ENCODE assay signal across 8 mouse cellular contexts in genomic region chr9:43743647-43744137, GRCm38 (mm10). TPM values are rescaled to one million over a fixed set of nuclear protein-coding genes. Genes with fewer than 3 reads are reported as not detected.
A peak's percentile ranks its signal among the peaks of the same experiment; 100 is the strongest.
DNase-seq lines count a peak whose midpoint lies in the region; ATAC-seq and TF ChIP-seq lines count a peak whose summit lies in the region.

Nectin1 (plus strand) TSS chr9:43743984.

- ATAC-seq in heart, embryonic 15.5 days (replicated peaks; ENCODE audit: insufficient number of reproducible peaks, insufficient read depth, low FRiP score, low read depth), result peak; percentile 86
- peak; percentile 73 for ATAC-seq in liver, embryonic 12.5 days
- ATAC-seq in stomach, embryonic 14.5 days (ENCODE audit: insufficient number of reproducible peaks, insufficient read depth, low FRiP score, low read depth), result peak; percentile 89

- TF ChIP-seq POLR2A in brain, embryonic 14.5 days (IDR thresholded peaks at IDR 0.05; ENCODE audit: borderline replicate concordance, extremely low read depth, insufficient read depth, insufficient read length, poor library complexity, severe bottlenecking), result peak; percentile 93

- H3ac ChIP-seq in C2C12 (ENCODE audit: control insufficient read depth, insufficient read length, low read depth), result peak within 1 kb of the TSS; percentile 92

- no peaks in the 10 kb centered on the region for H3K79me2 ChIP-seq in C2C12 (ENCODE audit: control insufficient read depth, insufficient read depth)

- DNase-seq in brain, embryonic 14.5 days (ENCODE audit: low read depth), result peak; percentile 96
- DNase-seq in forebrain, embryonic 10.5 days (ENCODE audit: extremely low spot score, low spot score), result peak; percentile 89
- peak; percentile 91 for DNase-seq in kidney, postnatal 14 days
- peak; percentile 44 to 68 for DNase-seq in natural killer cell, adult 2 months (ENCODE audit: low spot score in 2 of 2)

- TF ChIP-seq CTCF in C2C12 (IDR thresholded peaks at IDR 0.05; ENCODE audit: control insufficient read depth, insufficient read depth, insufficient read length), result peak; percentile 85
- peak; percentile 83 for TF ChIP-seq CTCF in brain, embryonic 14.5 days (IDR thresholded peaks at IDR 0.05; ENCODE audit: borderline replicate concordance, extremely low read depth, insufficient read depth, insufficient read length)

- peak within 1 kb of the TSS; percentile 74 for H3K9ac ChIP-seq in heart, embryonic 15.5 days
- H3K9ac ChIP-seq in liver, embryonic 12.5 days, result peak within 1 kb of the TSS; percentile 69
- peak within 1 kb of the TSS; percentile 87 for H3K9ac ChIP-seq in stomach, embryonic 14.5 days (replicated peaks; ENCODE audit: low read depth, low read length)

- 0% methylated on average over 49 of the region's 51 CpGs for WGBS in forebrain, embryonic 10.5 days
- WGBS in heart, embryonic 15.5 days, result under 1% methylated on average over 51 of the region's 51 CpGs
- under 1% methylated on average over 38 of the region's 51 CpGs for WGBS in liver, embryonic 12.5 days (ENCODE audit: insufficient replicate concordance)
- WGBS in stomach, embryonic 14.5 days, result 1% methylated on average over 29 of the region's 51 CpGs

- no peaks in the 10 kb centered on the region for H3K27me3 ChIP-seq in C2C12 (ENCODE audit: control insufficient read depth, insufficient read depth, insufficient read length)
- peaks cover 39% of the 10 kb centered on the region for H3K27me3 ChIP-seq in forebrain, embryonic 10.5 days (ENCODE audit: poor library complexity, severe bottlenecking)
- H3K27me3 ChIP-seq in heart, embryonic 15.5 days, result peaks cover 34% of the 10 kb centered on the region
- peaks cover 71% of the 10 kb centered on the region for H3K27me3 ChIP-seq in liver, embryonic 12.5 days (replicated peaks)
- no peaks in the 10 kb centered on the region for H3K27me3 ChIP-seq in stomach, embryonic 14.5 days (ENCODE audit: control insufficient read depth, insufficient read depth, low read length)

- H3K4me1 ChIP-seq in forebrain, embryonic 10.5 days, result peaks cover 68% of the 10 kb centered on the region
- H3K4me1 ChIP-seq in heart, embryonic 15.5 days (replicated peaks), result peaks cover 28% of the 10 kb centered on the region
- peaks cover 30% of the 10 kb centered on the region for H3K4me1 ChIP-seq in liver, embryonic 12.5 days
- peaks cover 28% of the 10 kb centered on the region; the same call in 1 of the 2 replicates for H3K4me1 ChIP-seq in stomach, embryonic 14.5 days (ENCODE audit: control insufficient read depth, insufficient read depth, low read length)

- no peaks in the 10 kb centered on the region for H3K9me3 ChIP-seq in forebrain, embryonic 10.5 days
- no peaks in the 10 kb centered on the region for H3K9me3 ChIP-seq in heart, embryonic 15.5 days (replicated peaks)
- no peaks in the 10 kb centered on the region for H3K9me3 ChIP-seq in liver, embryonic 12.5 days (replicated peaks)
- no peaks in the 10 kb centered on the region for H3K9me3 ChIP-seq in stomach, embryonic 14.5 days (ENCODE audit: control insufficient read depth, low read depth, low read length)

- H3K36me3 ChIP-seq in C2C12 (ENCODE audit: control insufficient read depth, insufficient read depth), result no peaks in the 10 kb centered on the region
- peaks cover 4% of the 10 kb centered on the region; the same call in 1 of the 2 replicates for H3K36me3 ChIP-seq in forebrain, embryonic 10.5 days (replicated peaks)
- H3K36me3 ChIP-seq in heart, embryonic 15.5 days, result no peaks in the 10 kb centered on the region
- H3K36me3 ChIP-seq in liver, embryonic 12.5 days, result no peaks in the 10 kb centered on the region
- no peaks in the 10 kb centered on the region for H3K36me3 ChIP-seq in stomach, embryonic 14.5 days (ENCODE audit: control insufficient read depth, insufficient read depth, low read length)

- peak within 1 kb of the TSS; percentile 32 for H3K4me3 ChIP-seq in C2C12 (ENCODE audit: insufficient read depth, poor library complexity, severe bottlenecking)
- peak within 1 kb of the TSS; percentile 79 for H3K4me3 ChIP-seq in forebrain, embryonic 10.5 days
- peak within 1 kb of the TSS; percentile 81 for H3K4me3 ChIP-seq in heart, embryonic 15.5 days
- peak within 1 kb of the TSS; percentile 65 for H3K4me3 ChIP-seq in liver, embryonic 12.5 days
- peak within 1 kb of the TSS; percentile 88 for H3K4me3 ChIP-seq in stomach, embryonic 14.5 days (ENCODE audit: low read depth, low read length)

- H3K4me2 ChIP-seq in heart, embryonic 15.5 days, result peak within 1 kb of the TSS; percentile 98
- H3K4me2 ChIP-seq in liver, embryonic 12.5 days, result peak within 1 kb of the TSS; percentile 85
- peak within 1 kb of the TSS; percentile 91 for H3K4me2 ChIP-seq in stomach, embryonic 14.5 days (replicated peaks; ENCODE audit: low read depth, low read length)

- H3K79me3 ChIP-seq in C2C12 (ENCODE audit: low read depth), result no peaks in the 10 kb centered on the region

- H3K27ac ChIP-seq in forebrain, embryonic 10.5 days, result peak within 1 kb of the TSS; percentile 97
- H3K27ac ChIP-seq in heart, embryonic 15.5 days, result peak within 1 kb of the TSS; percentile 90
- H3K27ac ChIP-seq in liver, embryonic 12.5 days, result peak within 1 kb of the TSS; percentile 73
- peak within 1 kb of the TSS; percentile 97 for H3K27ac ChIP-seq in stomach, embryonic 14.5 days (ENCODE audit: low read length)

TF ChIP-seq in C2C12, 6 proteins besides CTCF, POLR2A, EP300 and RAD21:
- TF ChIP-seq USF1 (IDR thresholded peaks at IDR 0.05; ENCODE audit: low read depth), result no peak
- TF ChIP-seq MYOG (IDR thresholded peaks at IDR 0.05; ENCODE audit: control insufficient read depth, extremely low read depth, insufficient read length), result no peak
- no peak for TF ChIP-seq MYOD1 (IDR thresholded peaks at IDR 0.05; ENCODE audit: control insufficient read depth, insufficient read length, low read depth)
- no peak for TF ChIP-seq MAX (IDR thresholded peaks at IDR 0.05)
- TF ChIP-seq CEBPB (IDR thresholded peaks at IDR 0.05; ENCODE audit: low read depth), result no peak
- TF ChIP-seq FOSL1 (IDR thresholded peaks at IDR 0.05; ENCODE audit: insufficient read depth, low read length, poor library complexity, severe bottlenecking), result no peak

RNA-seq across cellular contexts. Expression of gene Nectin1, which starts in this region (rescaled TPM):
- 3.0 TPM for polyA plus RNA-seq in C2C12 (2012; fragmentation: generic; extraction: Trizol)
- polyA plus RNA-seq in brain, embryonic 14.5 days (2012; rRNA removed), result 14.4 and 31.1 TPM in 2 replicates
- 7.4 and 7.6 TPM in 2 replicates for polyA plus RNA-seq in forebrain, embryonic 10.5 days (2016; fragmentation: Nextera tagmentation; extraction: Ambion mirVana)
- polyA plus RNA-seq in heart, embryonic 15.5 days (2015; fragmentation: Nextera tagmentation; extraction: Ambion mirVana), result 1.0 and 2.9 TPM in 2 replicates
- polyA plus RNA-seq in liver, embryonic 12.5 days (2016; fragmentation: Nextera tagmentation; extraction: Ambion mirVana), result 1.8 and 1.9 TPM in 2 replicates
- 10.5 and 11.1 TPM in 2 replicates for polyA plus RNA-seq in stomach, embryonic 14.5 days (2014; fragmentation: Nextera tagmentation; extraction: Ambion mirVana)

Comparison
In these comparisons a context has a peak if more than half of its experiments do, and no peak if none do; other contexts are left out.
1. Peak in every context shown above with its lines: DNase-seq, ATAC-seq, H3K4me3 ChIP-seq and H3K27ac ChIP-seq.
2. H3K4me3 ChIP-seq: peak in every context shown above with its lines; median percentile 88 in stomach, embryonic 14.5 days; 81 in heart, embryonic 15.5 days; 79 in forebrain, embryonic 10.5 days; 65 in liver, embryonic 12.5 days; 32 in C2C12.